ENCODE assay signal across 23 mouse cellular contexts in the genomic region with DNA sequence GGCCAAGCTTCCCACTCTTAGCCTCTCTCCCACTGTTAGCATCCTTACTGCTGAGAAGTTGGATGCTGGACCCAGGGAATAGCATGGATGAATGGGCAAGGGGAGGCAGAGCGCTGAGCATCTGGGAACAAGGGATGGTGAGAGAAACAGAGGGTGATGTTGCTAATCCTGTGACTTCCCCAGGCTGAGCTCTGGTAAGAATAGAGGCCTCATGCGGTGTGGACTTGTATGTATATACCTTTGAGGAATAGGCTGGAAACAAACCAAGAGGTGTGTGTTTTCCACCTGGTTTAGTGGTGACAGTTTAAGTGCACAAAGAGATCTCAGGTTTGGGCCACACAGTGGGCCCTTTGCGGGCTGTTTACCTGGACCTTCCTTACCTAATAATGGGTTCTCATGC.
"Had no signal": no experiment of that assay in that cellular context is flagged by ENCODE, and none has a peak within 500 bp of the region (broad histone marks: within the 10 kb centered on the region; RNA-seq: fewer than 3 reads in every experiment).

No protein-coding gene starts in this region.

- H3K4me1 ChIP-seq: heart, embryonic 12.5 days; hindbrain, embryonic 10.5 days; hindbrain, embryonic 12.5 days; intestine, embryonic 15.5 days had no signal

- H3K27me3 ChIP-seq: heart, embryonic 12.5 days; hindbrain, embryonic 12.5 days; intestine, embryonic 15.5 days; limb, embryonic 12.5 days had no signal

- H3K4me3 ChIP-seq: heart, embryonic 10.5 days; heart, embryonic 12.5 days; hindbrain, embryonic 10.5 days; hindbrain, embryonic 12.5 days; intestine, embryonic 15.5 days; layer of hippocampus, adult 2 months; left cerebral cortex, adult 2 months; limb, embryonic 10.5 days; limb, embryonic 12.5 days; liver, embryonic 12.5 days had no signal

- ATAC-seq: forebrain, embryonic 16.5 days; hindbrain, embryonic 16.5 days; inflammation-experienced regulatory T-cells, adult 6 months; intestine, postnatal 0 days; liver, embryonic 12.5 days had no signal

- DNase-seq: gastrocnemius, postnatal 10 days; gastrocnemius, postnatal 25 days; heart, postnatal 10 days; heart, postnatal 4 days; kidney, adult 9 months; kidney, postnatal 14 days; kidney, postnatal 36 days had no signal

- H3K9ac ChIP-seq: heart, embryonic 12.5 days; hindbrain, embryonic 12.5 days; hindbrain, embryonic 14.5 days; intestine, embryonic 15.5 days; limb, embryonic 12.5 days; liver, embryonic 12.5 days; liver, embryonic 14.5 days had no signal

- H3K36me3 ChIP-seq: intestine, embryonic 15.5 days; limb, embryonic 10.5 days; limb, embryonic 12.5 days; liver, embryonic 12.5 days had no signal

- H3K4me2 ChIP-seq: heart, embryonic 12.5 days; hindbrain, embryonic 12.5 days; hindbrain, embryonic 14.5 days; intestine, embryonic 15.5 days; limb, embryonic 12.5 days; liver, embryonic 12.5 days had no signal

- H3K27ac ChIP-seq: heart, embryonic 10.5 days; hindbrain, embryonic 10.5 days; hindbrain, embryonic 12.5 days; hindbrain, embryonic 14.5 days; intestine, embryonic 15.5 days; layer of hippocampus, adult 2 months; left cerebral cortex, adult 2 months; limb, embryonic 10.5 days; limb, embryonic 12.5 days; liver, embryonic 12.5 days; liver, embryonic 14.5 days had no signal

- H3K9me3 ChIP-seq: heart, embryonic 10.5 days; heart, embryonic 12.5 days; hindbrain, embryonic 10.5 days; hindbrain, embryonic 12.5 days; intestine, embryonic 15.5 days; limb, embryonic 10.5 days; limb, embryonic 12.5 days; liver, embryonic 12.5 days had no signal
